Mouse (Mus musculus) intestine, postnatal 0 days (tissue): ENCODE results near the gene Prkg1. TPM values are rescaled to one million over a fixed set of nuclear protein-coding genes. Genes with fewer than 3 reads are reported as not detected.

ENCODE experiments used
- ATAC-seq: fragments of 200-750 bp; cut with Nextera tagmentation; 2 replicates; pipeline ENCODE4 v1.8.0; 2017; ENCODE audit warnings: mild to moderate bottlenecking, moderate TSS enrichment, moderate library complexity
- H3K27ac ChIP-seq: fragments of 300-500 bp; sonication (generic); 2 replicates; pipeline ENCODE4 v1.5.1; 2014; ENCODE audit warnings: mild to moderate bottlenecking, low read depth, low read length, moderate library complexity
- H3K27me3 ChIP-seq: fragments of 300-500 bp; sonication (generic); replicated peaks from 2 replicates; pipeline ENCODE4 v1.6.1; 2014; ENCODE audit warnings: low read length, mixed read lengths; ENCODE audit not compliant: control insufficient read depth, insufficient read depth
- H3K36me3 ChIP-seq: fragments of 300-500 bp; sonication (generic); 2 replicates; pipeline ENCODE4 v1.6.1; 2014; ENCODE audit warnings: mild to moderate bottlenecking, moderate library complexity; ENCODE audit not compliant: control insufficient read depth, insufficient read depth
- H3K4me1 ChIP-seq: fragments of 300-500 bp; sonication (generic); replicated peaks from 2 replicates; pipeline ENCODE4 v1.6.1; 2014; ENCODE audit warnings: antibody characterized with exemption, low read length, mixed read lengths; ENCODE audit not compliant: control insufficient read depth, insufficient read depth
- H3K4me2 ChIP-seq: fragments of 300-500 bp; sonication (generic); replicated peaks from 2 replicates; pipeline ENCODE4 v1.6.1; 2014; ENCODE audit warnings: low read depth, mild to moderate bottlenecking, moderate library complexity
- H3K4me3 ChIP-seq: fragments of 300-500 bp; sonication (generic); 2 replicates; pipeline ENCODE4 v1.5.1; 2014; ENCODE audit warnings: low read depth, low read length
- H3K9ac ChIP-seq: fragments of 300-500 bp; sonication (generic); 2 replicates; pipeline ENCODE4 v1.6.1; 2014; ENCODE audit warnings: mild to moderate bottlenecking, low read depth, low read length
- H3K9me3 ChIP-seq: fragments of 300-500 bp; sonication (generic); 2 replicates; pipeline ENCODE4 v1.6.1; 2016; ENCODE audit warnings: mixed run types; ENCODE audit not compliant: control insufficient read depth
- CTCF ChIP-seq: sonication (generic); IDR thresholded peaks from 2 replicates; pipeline ENCODE4 v1.5.1; 2016; ENCODE audit warnings: low read depth, mild to moderate bottlenecking, control low read depth, antibody characterized with exemption, moderate library complexity
- WGBS: fragments of 180-500 bp; shearing (Covaris S2); extraction: QIAGEN DNeasy Blood & Tissue Kit; methylation state at CpG from one replicate; pipeline ENCODE4 v1.1.7; 2014; 5-methylcytosine and 5-hydroxymethylcytosine counted together
- polyA plus RNA-seq: library from polyadenylated mRNA; unstranded; fragments of >200 nt; fragmentation: Nextera tagmentation; extraction: Ambion mirVana; gene quantifications from 2 replicates; pipeline ENCODE4 v1.2.1, GENCODE M21; 2015

Prkg1 gene
- polyA plus RNA-seq, 1 experiment from 2014 or later = 4.0 TPM

DNA sequence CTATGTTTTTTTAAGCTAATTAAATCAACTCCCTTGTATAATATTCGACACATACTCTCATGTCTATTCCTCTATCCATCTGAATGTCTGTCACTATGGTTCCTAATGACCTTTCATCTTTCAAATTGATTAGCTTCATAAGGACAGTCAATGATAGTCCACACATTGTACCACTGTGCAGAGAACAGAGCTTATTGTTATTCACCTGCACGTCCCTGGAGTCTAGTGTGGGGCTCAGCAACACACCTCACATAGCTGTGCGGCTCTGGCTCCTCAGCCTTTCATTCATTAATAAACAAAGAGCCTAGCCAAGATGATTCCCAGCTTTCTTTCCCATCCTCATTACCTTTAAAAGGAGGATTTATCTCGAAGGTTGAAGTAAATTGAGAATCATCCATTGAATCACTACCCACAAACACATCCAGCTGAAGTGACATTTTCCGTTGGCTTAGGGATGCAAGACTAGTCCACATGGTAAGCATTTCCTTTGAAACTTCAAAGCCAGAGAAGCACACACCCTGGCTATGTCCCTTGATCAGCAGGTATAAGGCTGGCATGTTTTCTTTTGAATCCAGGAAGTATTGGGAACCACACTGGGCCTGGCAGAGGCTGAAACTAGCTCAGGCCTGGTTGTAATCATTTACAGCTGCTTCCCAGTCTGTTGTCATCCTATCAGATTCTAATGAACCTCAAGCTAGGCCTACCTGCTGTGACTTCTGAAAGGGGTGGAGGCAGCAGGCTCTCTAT is 426.3 kb downstream of the Prkg1 start:
- Histone ChIP-seq H3K4me1 (no peaks in the 10 kb centered on the region), H3K9me3 (no peaks in the 10 kb centered on the region), H3K4me3 (no peak overlapping the region), H3K27me3 (no peaks in the 10 kb centered on the region), H3K4me2 (no peak overlapping the region), H3K9ac (no peak overlapping the region), H3K27ac (no peak overlapping the region), H3K36me3 (no peaks in the 10 kb centered on the region)
- TF ChIP-seq CTCF = no peak
- WGBS = 77% methylated on average over 5 of the region's 5 CpGs
- no peak for ATAC-seq

DNA sequence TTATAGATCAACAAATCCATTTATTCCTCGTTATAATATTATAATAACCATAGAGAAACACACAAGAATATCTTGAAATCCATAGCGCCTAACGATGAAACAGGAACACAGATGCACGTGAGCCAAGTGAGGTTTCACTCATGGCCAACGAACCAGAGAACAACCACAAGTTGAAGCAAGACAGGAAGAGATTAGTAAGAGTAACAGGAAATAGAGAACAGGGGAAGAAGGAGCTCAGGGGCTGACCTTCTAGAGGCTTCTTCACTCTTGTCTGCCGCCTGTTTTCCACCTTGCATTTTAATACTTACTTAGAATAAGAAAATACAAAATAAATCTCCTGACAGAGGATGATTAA is 427.0 kb downstream of the Prkg1 start:
- no peak for TF ChIP-seq CTCF
- Histone ChIP-seq H3K27ac (no peak overlapping the region), H3K9ac (no peak overlapping the region), H3K4me2 (no peak overlapping the region), H3K9me3 (no peaks in the 10 kb centered on the region), H3K4me3 (no peak overlapping the region), H3K36me3 (no peaks in the 10 kb centered on the region), H3K4me1 (no peaks in the 10 kb centered on the region), H3K27me3 (no peaks in the 10 kb centered on the region)
- WGBS = 75% methylated on average over 6 of the region's 6 CpGs
- no peak for ATAC-seq

GRCm38 (mm10) chr19:31337163-31337862 is 427.5 kb downstream of the Prkg1 start:
- Histone ChIP-seq H3K4me3 (no peak overlapping the region), H3K4me1 (no peaks in the 10 kb centered on the region), H3K4me2 (no peak overlapping the region), H3K9ac (no peak overlapping the region), H3K27me3 (no peaks in the 10 kb centered on the region), H3K9me3 (no peaks in the 10 kb centered on the region), H3K27ac (no peak overlapping the region), H3K36me3 (no peaks in the 10 kb centered on the region)
- no peak for ATAC-seq
- TF ChIP-seq CTCF = no peak
- 54% methylated on average over 8 of the region's 9 CpGs for WGBS

DNA sequence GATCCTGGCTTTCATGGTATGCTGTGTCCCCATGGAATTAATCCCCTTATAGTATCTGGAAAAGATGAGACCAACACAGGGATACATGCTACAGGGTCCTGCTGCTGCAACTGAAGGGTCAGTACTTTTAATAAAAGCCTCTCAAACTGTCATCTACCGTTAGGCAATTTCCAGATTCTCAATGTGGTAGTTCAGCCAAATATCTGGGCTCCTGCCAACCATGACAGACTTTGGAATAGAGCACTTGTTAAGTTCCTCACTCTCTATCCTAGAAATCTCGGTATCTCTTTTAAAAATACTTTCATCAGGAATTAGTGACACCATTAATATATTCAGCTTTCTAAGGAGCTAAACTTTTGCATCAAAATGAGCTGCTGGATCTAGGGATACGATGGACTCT is 428.5 kb downstream of the Prkg1 start:
- no peak for TF ChIP-seq CTCF
- Histone ChIP-seq H3K4me2 (no peak overlapping the region), H3K36me3 (no peaks in the 10 kb centered on the region), H3K9ac (no peak overlapping the region), H3K27ac (no peak overlapping the region), H3K9me3 (no peaks in the 10 kb centered on the region), H3K27me3 (no peaks in the 10 kb centered on the region), H3K4me1 (no peaks in the 10 kb centered on the region), H3K4me3 (no peak overlapping the region)
- WGBS = 70% methylated on average over 3 of the region's 3 CpGs
- no peak for ATAC-seq

DNA sequence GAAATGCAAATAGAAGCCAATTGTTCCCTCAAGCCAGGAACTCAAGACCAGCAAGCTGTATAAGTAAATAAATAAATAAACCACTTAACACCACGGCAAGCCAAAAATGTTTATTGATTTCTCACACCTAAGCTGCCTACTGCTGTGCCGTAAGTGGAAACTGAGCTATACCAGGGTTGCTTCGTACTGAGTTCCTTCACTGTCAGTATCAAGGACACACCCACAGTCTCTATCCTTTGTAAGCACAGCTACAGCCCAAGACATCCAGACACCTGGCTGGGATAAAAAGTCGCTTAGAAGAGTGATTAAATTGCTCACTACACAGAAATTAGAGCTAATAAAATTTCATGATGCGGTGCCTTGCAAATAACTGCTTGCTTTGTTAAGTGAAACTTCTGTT is 434.9 kb downstream of the Prkg1 start:
- Histone ChIP-seq H3K36me3 (no peaks in the 10 kb centered on the region), H3K4me2 (no peak overlapping the region), H3K27me3 (no peaks in the 10 kb centered on the region), H3K4me3 (no peak overlapping the region), H3K9me3 (no peaks in the 10 kb centered on the region), H3K4me1 (no peaks in the 10 kb centered on the region), H3K27ac (no peak overlapping the region), H3K9ac (no peak overlapping the region)
- TF ChIP-seq CTCF = no peak
- WGBS = 42% methylated on average over 5 of the region's 5 CpGs
- ATAC-seq = no peak

DNA sequence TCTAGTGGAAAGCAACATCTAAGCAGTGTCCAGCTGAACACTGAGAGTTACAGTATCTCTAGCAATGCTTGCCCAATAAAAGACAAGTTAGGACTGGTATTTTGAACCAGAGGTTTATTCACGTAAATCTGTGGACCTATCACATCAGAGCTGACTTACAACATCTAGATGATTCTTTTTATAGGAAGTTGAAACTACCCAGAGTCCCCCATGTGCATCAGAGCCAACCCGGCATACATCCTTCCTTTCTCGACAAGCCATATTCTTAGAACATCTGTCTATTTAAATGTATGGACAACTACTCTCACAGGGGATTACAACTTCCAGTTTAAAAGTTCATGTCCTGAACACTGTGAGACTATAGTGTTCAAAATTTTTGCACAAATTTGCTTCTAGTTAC is 460.1 kb downstream of the Prkg1 start:
- no peaks in the 10 kb centered on the region for H3K9me3 ChIP-seq
- H3K4me2 ChIP-seq = no peak overlapping the region
- 87% methylated on average over 3 of the region's 3 CpGs for WGBS
- no peaks in the 10 kb centered on the region for H3K4me1 ChIP-seq
- no peak overlapping the region for H3K9ac ChIP-seq
- no peak for ATAC-seq
- no peak for TF ChIP-seq CTCF
- H3K36me3 ChIP-seq = no peaks in the 10 kb centered on the region
- no peak overlapping the region for H3K27ac ChIP-seq
- no peak overlapping the region for H3K4me3 ChIP-seq
- no peaks in the 10 kb centered on the region for H3K27me3 ChIP-seq
